Mouse (Mus musculus) regulatory T cell (primary cell): Measurements from ENCODE around the gene Prdm11.

ENCODE experiments used
- in situ Hi-C: fragments of 300-600 bp; cut with MboI, MseI; formaldehyde crosslinking; loops from one replicate; pipeline ENCODE4 v1.15.1; 2025; ENCODE audit warnings: high pct_unique_total_duplicates

Gene Prdm11

DNA sequence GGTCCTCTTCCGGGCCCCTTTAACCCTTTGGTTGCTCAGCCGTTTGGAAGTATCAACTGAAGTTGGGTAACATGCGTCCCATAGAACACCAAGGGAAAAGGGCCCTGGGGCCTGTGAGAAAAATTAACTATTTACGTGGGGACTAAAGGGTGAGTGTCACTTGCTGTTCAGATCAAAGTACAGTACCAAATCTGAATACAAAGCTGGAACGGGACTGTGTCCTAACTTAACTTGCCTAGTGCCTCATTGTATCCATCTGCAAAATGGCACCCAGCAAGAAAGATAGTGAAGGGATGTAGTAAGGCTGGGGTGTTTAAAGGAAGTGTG lies 505 bp upstream of the Prdm11 start:
- in situ Hi-C loops, result no loop called here

DNA sequence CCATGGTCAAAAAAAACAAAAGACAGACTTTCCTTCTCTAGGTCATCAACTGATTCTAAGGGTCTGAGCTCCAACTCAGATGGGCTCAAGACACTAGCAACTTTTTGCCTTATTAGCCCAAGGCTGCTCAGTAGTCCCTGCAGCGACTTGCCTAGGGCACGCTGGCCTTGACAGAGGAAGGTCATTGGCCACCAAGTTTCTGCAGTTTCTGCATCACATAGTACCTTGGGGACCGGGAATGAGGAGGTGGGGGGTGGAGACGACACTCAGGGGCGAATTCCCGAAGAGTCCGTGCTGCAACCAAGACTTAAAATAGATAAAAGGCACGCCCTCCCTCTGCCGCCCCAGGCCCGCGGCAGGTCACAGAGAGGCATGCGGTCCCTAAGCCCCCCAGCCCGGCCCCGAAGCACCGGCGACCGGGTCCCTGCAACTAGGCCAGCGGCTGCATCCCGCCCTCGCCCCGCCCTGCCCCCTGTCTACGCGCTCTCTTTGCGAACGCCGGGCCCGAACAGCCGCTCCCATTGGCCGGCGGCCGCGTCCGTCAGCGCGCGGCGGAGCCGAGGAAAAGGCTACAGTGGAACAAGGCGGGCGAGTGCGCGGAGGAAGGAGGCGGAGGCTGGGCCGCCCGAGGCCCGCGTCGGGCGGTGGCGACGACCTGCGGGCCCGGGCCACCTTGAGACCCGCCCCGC lies 694 bp downstream of the Prdm11 start:
- in situ Hi-C loops, result no loop called here

GRCm38 (mm10) chr2:93043449-93044157 lies 2.4 kb downstream of the Prdm11 start:
- in situ Hi-C loops, result no loop called here

GRCm38 (mm10) chr2:93041470-93041869 lies 4.5 kb downstream of the Prdm11 start:
- in situ Hi-C loops, result no loop called here

GRCm38 (mm10) chr2:93040841-93041240 lies 5.1 kb downstream of the Prdm11 start:
- in situ Hi-C loops, result no loop called here

DNA sequence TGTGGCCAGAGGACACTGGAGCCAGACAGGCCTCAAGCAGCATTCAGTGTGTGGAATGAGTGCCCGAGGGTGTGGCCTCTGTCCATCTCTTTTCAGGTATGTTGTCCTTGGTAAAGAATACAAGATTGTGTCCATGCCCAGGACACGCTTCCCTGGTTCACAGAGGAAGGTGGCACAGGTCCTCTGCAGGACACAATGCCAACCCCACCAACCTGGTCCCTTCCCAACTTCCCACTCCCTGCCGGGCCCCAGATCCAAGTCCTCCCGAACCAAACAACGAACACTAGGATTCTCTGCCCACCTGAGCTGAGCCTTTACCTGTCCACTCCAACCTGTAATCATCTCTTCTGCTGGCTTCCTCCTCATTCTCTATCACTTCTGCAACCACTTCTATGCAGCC lies 6.3 kb downstream of the Prdm11 start:
- in situ Hi-C loops, result no loop called here

GRCm38 (mm10) chr2:93039043-93039442 lies 6.9 kb downstream of the Prdm11 start:
- in situ Hi-C loops, result no loop called here

- in situ Hi-C loops, result no loop called here
Measured at GRCm38 (mm10) chr2:93035631-93036030, 10.3 kb downstream of the Prdm11 start.

- in situ Hi-C loops, result no loop called here
Measured at GRCm38 (mm10) chr2:93032651-93033050, 13.3 kb downstream of the Prdm11 start.

DNA sequence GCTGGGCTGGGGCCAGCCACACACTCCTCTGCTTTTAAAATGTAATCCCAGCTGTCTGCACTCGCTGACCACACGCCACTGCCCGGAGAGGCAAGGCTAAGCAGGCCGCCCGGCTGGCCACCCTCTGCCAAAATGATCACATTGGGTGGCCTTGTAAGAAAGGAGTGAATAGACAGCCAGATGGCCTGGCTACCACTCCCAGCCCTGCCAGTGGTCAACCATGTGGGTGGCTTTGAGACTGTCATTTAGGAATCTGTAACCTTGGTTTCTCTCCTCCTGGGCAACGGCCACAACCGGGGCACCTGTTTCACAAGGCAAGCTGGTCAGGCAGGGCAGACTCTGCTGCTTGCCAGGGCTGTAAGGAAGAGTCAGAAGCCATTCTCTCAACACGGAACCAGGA lies 13.9 kb downstream of the Prdm11 start:
- in situ Hi-C loops, result no loop called here

DNA sequence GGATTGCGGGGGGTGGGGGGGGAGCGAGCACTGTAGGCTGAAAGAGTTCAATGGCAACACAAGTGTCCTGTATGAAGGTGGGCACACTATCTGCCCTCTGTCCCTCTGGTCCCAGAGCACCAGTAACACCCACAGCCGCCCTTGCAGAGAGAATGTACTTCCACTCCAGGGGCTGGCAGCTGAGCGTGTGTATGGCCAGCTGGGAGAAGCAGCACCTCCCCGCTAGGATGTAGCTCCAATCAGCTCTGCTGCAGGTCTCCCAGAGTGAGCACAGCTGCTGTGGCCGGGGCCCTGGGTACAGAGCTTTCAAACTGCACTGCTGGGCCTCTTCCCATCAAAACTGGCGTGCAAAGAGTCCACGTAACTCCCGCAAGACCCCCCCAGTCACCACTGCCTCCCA lies 14.9 kb downstream of the Prdm11 start:
- in situ Hi-C loops, result no loop called here

GRCm38 (mm10) chr2:93030101-93030500 lies 15.9 kb downstream of the Prdm11 start:
- in situ Hi-C loops, result no loop called here

- in situ Hi-C loops, result no loop called here
Measured at GRCm38 (mm10) chr2:93029267-93030060, 16.5 kb downstream of the Prdm11 start.

DNA sequence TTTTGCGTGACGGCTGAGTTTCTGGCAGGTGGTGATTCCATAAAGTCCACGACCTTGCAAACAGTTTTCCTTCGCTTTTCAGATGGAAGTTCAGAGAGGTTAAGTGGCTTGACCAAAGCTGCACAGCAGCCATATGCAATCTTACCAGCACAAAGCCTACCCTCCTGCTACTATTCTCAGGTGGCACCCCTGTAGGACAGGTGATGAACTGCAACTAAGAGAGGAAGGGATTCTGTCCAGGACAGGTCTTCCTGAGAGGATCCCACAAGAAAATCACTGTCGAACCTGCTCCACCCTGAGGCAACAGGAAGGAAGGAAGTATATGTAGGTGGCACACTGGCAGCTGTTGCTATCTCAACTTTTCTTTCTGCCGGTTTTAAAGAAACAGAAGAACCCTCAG lies 17.1 kb downstream of the Prdm11 start:
- in situ Hi-C loops, result no loop called here

GRCm38 (mm10) chr2:93027713-93028112 lies 18.3 kb downstream of the Prdm11 start:
- in situ Hi-C loops, result no loop called here

- in situ Hi-C loops, result no loop called here
Measured at GRCm38 (mm10) chr2:93024431-93024830, 21.5 kb downstream of the Prdm11 start.

- in situ Hi-C loops, result no loop called here
Measured at GRCm38 (mm10) chr2:93018854-93019253, 27.1 kb downstream of the Prdm11 start.

DNA sequence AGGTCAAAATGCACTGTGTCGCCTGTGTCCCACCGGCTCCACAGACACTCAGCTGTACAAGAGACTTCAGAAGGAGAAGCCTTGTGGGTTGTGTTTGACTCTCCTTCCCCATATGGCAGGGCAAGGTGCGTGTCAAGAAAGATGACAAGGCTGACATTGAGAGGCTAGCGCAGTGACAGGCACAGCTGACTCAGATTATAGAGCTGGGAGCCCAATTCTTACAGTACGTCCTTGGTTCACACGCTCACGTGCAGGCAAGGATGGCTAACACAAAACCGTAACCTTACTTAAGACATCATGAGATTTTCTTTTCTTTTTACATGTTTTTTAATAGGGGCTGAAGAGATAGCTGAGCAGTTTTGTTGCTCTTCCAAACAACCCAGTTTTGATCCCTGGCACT lies 28.8 kb downstream of the Prdm11 start:
- in situ Hi-C loops, result no loop called here

- in situ Hi-C loops, result no loop called here
Measured at GRCm38 (mm10) chr2:93015041-93015440, 30.9 kb downstream of the Prdm11 start.

DNA sequence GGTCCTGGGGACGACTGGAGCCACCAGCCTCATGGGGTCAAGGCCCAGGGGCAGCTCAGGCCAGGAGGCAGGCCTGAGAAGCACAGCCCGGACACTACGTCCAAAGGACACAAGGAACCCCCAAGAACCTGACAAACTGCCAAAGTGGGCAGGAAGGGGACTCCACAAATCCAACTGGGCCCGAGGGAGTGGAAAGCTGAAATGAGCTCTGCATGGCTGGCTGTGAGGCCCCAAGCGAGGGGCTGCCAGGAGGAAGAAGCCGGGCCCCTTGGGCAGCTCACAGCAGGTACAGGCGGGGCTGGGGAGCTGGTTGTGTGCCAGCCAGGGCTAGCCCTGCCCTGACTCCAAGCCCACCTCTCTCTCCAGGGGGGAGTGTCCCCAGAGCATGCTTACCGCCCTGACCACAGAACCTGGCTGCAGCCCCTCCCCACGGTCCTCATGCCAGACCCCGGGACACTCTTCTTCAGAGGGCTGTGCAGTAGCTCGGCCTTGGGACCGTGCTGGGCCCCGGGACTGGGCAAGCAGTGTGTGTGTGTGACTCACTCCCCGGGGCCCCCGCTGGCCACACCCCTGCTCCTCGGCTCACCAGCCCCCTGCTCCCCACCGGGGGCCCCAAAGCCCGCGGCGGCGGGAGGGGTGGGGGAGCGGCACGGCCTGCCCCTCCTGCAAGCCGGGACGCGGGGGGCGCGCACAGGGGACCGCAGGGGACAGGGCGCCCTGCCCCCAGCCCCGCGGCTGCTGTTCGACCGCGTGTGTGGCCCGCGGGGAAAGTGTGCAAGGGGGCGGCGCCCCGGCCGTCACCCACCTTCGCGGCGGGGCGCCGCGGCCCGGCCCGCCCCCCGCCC lies 31.7 kb downstream of the Prdm11 start:
- in situ Hi-C loops, result no loop called here

- in situ Hi-C loops, result no loop called here
Measured at GRCm38 (mm10) chr2:93013415-93014092, 32.4 kb downstream of the Prdm11 start.
